Mouse (Mus musculus) C2C12 (cell line): ENCODE measurements at regions not wholly inside any gene's neighbourhood (a gene's known extent, or its start where the extent isn't known, plus 50 kb on each side); places are given as distances from the start of the nearest gene placed in this dataset.

ENCODE experiments used
- CEBPB ChIP-seq: IDR thresholded peaks from one replicate; pipeline ENCODE4 v1.6.1; 2011; ENCODE audit warnings: low read depth, mild to moderate bottlenecking, control low read depth, moderate library complexity
- CTCF ChIP-seq: IDR thresholded peaks from one replicate; pipeline ENCODE4 v1.5.1; 2011; ENCODE audit not compliant: control insufficient read depth, insufficient read depth, insufficient read length
- USF1 ChIP-seq: IDR thresholded peaks from one replicate; pipeline ENCODE4 v1.6.1; 2011; ENCODE audit warnings: low read depth, mild to moderate bottlenecking, control low read depth, moderate library complexity

DNA sequence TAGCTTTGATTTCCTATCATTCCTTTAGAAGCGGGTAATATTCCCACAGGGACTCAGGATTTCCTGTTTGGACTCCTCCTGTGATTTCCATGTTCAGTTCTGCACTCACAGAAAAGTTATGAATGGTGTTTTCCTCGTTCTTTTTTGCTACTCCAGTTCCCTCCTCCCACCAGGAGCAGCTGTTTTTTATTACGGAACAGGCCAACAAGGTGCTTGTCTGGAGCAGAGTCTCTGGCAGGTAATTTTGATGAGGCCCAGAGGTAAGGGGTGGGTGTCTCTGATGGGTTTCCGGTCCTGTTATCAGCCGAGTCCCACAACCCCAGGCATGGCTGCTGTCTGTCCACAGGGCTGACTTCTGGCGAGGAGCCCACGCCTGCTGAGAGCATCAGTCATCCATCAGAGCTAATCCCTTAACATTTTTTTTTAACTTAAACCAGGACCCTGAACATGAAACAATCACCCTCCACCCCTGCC is 364.7 kb downstream of the Ets1 start:
- no peak for TF ChIP-seq USF1
- no peak for TF ChIP-seq CTCF
- no peak for TF ChIP-seq CEBPB
